Mouse (Mus musculus) midbrain, embryonic 16.5 days (tissue): ENCODE results near the gene Abcb8. TPM values are rescaled to one million over a fixed set of nuclear protein-coding genes. Genes with fewer than 3 reads are reported as not detected.

Experiments
- ATAC-seq: fragments of 200-750 bp; cut with Nextera tagmentation; 2 replicates; pipeline ENCODE4 v1.8.0; 2017; ENCODE audit warnings: moderate TSS enrichment
- H3K27ac ChIP-seq: fragments of 300-500 bp; sonication (generic); 2 replicates; pipeline ENCODE4 v1.5.1; 2014; ENCODE audit warnings: mild to moderate bottlenecking, low read length, mixed read lengths
- H3K27me3 ChIP-seq: fragments of 300-500 bp; sonication (generic); 2 replicates; pipeline ENCODE4 v1.6.1; 2014; ENCODE audit warnings: low read depth, low read length, mixed read lengths; ENCODE audit not compliant: control insufficient read depth, insufficient read depth
- H3K36me3 ChIP-seq: fragments of 300-500 bp; sonication (generic); 2 replicates; pipeline ENCODE4 v1.6.1; 2014; ENCODE audit warnings: mild to moderate bottlenecking, low read length, moderate library complexity, mixed read lengths; ENCODE audit not compliant: control insufficient read depth, insufficient read depth
- H3K4me1 ChIP-seq: fragments of 300-500 bp; sonication (generic); 2 replicates; pipeline ENCODE4 v1.6.1; 2014; ENCODE audit warnings: mild to moderate bottlenecking, low read length, mixed read lengths; ENCODE audit not compliant: control insufficient read depth, insufficient read depth
- H3K4me2 ChIP-seq: fragments of 300-500 bp; sonication (generic); 2 replicates; pipeline ENCODE4 v1.6.1; 2014; ENCODE audit warnings: mild to moderate bottlenecking, low read length, mixed read lengths
- H3K4me3 ChIP-seq: fragments of 300-500 bp; sonication (generic); 2 replicates; pipeline ENCODE4 v1.5.1; 2014; ENCODE audit warnings: low read depth, mild to moderate bottlenecking, low read length, moderate library complexity, mixed read lengths
- H3K9ac ChIP-seq: fragments of 300-500 bp; sonication (generic); 2 replicates; pipeline ENCODE4 v1.6.1; 2014; ENCODE audit warnings: low read depth, low read length, mixed read lengths
- H3K9me3 ChIP-seq: fragments of 300-500 bp; sonication (generic); replicated peaks from 2 replicates; pipeline ENCODE4 v1.6.1; 2014; ENCODE audit warnings: mild to moderate bottlenecking, low read length, mixed read lengths; ENCODE audit not compliant: control insufficient read depth, poor library complexity, severe bottlenecking
- WGBS: fragments of 180-500 bp; shearing (Covaris S2); extraction: QIAGEN DNeasy Blood & Tissue Kit; methylation state at CpG from one replicate; pipeline ENCODE4 v1.1.7; 2014; 5-methylcytosine and 5-hydroxymethylcytosine counted together
- polyA plus RNA-seq: library from polyadenylated mRNA; unstranded; fragments of >200 nt; fragmentation: Nextera tagmentation; extraction: Ambion mirVana; gene quantifications from 2 replicates; pipeline ENCODE4 v1.2.1, GENCODE M21; 2015

The Abcb8 gene
- polyA plus RNA-seq, 1 experiment from 2014 or later, result 54.9 TPM

DNA sequence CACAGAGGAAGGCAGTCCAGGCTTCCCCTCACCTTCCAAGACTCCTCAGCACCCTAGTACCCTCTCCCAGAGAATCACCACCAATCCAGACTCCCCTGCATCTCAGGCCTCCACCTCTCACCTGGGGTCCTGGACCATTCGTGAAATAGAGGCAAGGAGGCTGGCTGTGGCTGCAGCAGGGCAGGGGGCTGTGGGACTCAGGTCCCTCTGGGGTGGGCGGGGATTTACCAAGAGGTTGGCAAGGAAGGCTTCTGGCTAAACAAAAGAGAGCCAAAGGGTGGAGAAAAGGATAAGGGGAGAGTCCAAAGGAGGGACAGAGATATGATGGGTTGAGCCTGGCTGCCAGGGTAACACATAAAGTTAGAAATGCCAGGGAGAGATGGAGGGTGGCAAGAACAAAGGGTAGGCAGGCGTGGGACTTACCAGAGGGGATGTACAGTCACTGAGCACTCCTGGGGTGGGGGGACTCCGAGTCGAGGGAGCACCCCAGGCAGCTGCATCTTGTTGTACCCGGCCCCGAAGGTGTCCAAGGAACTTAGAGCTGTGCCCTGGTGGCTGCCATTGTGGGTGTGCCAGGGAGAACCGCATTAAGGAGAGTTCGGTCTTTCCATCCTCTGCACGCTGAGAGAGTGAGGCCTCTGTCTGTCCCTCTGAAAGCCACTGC is 7.4 kb upstream of the Abcb8 start:
- Histone ChIP-seq H3K4me2 (no peak overlapping the region), H3K4me3 (no peak overlapping the region), H3K27ac (no peak overlapping the region), H3K9ac (no peak overlapping the region), H3K4me1 (peaks cover 25% of the 10 kb centered on the region), H3K36me3 (no peaks in the 10 kb centered on the region), H3K9me3 (no peaks in the 10 kb centered on the region), H3K27me3 (peaks cover 29% of the 10 kb centered on the region)
- WGBS, result 75% methylated on average over 10 of the region's 10 CpGs
- no peak for ATAC-seq

DNA sequence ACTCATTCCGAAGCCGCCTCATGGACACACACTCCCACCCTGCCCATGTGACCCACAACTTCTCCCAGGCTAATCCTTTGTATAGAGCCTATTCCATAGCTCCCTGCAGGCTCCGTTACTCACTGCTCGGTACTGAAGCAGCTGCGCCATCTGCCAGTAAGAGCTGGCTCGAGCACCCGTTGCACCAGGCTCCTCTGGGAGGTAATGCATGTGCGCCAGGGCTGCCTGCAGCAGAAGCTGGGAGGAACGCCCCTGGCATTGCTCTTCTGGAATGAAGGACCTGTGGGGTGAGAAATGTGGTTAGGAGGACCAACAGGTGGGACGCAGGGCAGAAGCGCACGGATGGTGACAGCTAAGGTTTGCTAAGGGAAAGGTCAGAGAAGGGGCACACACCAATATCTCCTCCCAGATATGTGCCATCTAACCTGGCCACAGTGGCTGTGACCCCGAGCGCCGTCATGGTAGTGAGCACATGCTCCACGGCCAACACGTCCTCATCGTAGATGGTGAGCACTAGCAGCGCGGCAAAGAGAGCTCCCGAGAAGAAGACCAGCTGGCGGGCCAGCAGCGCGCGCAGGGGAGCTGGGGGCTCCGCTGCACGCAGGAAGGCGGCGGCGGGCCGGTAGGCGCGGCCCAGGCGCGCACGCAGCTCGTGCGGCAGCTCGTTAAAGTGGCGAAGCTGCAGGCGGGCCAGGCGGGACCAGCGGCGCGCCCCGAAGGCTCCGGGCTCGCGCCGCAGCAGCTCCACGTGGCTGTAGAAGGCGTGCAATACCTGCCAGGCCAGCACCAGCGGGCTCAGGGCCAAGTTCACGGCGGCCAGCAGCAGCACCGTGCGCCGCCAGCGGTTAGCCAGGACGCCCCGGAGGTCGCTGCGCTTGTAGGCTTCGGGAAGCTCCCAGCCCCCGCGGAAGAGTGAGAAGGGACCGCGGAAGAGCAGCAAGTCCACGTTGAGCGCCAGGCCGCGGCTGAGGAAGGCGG is 5.9 kb upstream of the Abcb8 start:
- peak; percentile 25; the same call in 1 of the 2 replicates for ATAC-seq
- Histone ChIP-seq H3K27me3 (peaks cover 29% of the 10 kb centered on the region), H3K4me2 (peak overlapping the region; percentile 96), H3K9ac (peak overlapping the region; percentile 70), H3K4me1 (peaks cover 23% of the 10 kb centered on the region), H3K27ac (peak overlapping the region; percentile 42), H3K4me3 (peak overlapping the region; percentile 54), H3K36me3 (no peaks in the 10 kb centered on the region), H3K9me3 (no peaks in the 10 kb centered on the region)
- under 1% methylated on average over 68 of the region's 73 CpGs for WGBS

DNA sequence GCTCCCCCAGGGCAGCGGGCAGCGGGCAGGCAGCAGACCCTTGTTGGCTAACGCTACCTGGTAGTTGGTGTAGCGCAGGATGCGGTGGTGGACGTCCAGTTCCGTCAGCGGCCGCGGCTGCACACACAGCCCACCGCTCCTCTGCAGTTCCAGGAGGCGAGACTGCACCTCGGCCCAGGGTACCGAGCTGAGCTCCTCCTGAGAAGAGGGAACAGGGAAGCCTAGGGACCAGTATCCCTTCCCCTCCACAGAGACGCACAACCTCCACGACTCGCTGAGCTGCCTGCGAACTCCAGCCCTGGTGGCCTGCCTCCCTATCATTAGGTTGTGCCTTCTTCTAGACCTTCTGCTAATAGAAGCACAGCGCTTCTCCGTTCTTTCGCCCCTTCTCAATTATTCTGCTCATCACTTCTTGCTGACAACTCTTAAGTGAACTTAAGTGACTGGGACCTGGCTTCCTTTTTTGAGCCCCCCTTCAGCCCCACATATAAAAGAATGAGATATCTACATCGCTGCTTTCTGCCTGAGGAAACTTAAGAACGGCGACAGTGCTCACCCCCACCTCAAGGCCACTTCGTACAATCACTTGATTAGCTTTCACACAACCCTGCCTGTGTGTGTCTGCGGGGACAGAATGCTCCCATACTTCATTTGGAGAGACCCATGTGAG is 5.1 kb upstream of the Abcb8 start:
- H3K9ac ChIP-seq, result peak overlapping the region; percentile 70
- H3K4me1 ChIP-seq, result peaks cover 17% of the 10 kb centered on the region; the same call in 1 of the 2 replicates
- peak overlapping the region; percentile 54 for H3K4me3 ChIP-seq
- H3K27me3 ChIP-seq, result peaks cover 29% of the 10 kb centered on the region
- ATAC-seq, result no peak
- WGBS, result 24% methylated on average over 26 of the region's 26 CpGs
- H3K9me3 ChIP-seq, result no peaks in the 10 kb centered on the region
- H3K27ac ChIP-seq, result peak overlapping the region; percentile 42
- H3K4me2 ChIP-seq, result peak overlapping the region; percentile 96
- no peaks in the 10 kb centered on the region for H3K36me3 ChIP-seq

DNA sequence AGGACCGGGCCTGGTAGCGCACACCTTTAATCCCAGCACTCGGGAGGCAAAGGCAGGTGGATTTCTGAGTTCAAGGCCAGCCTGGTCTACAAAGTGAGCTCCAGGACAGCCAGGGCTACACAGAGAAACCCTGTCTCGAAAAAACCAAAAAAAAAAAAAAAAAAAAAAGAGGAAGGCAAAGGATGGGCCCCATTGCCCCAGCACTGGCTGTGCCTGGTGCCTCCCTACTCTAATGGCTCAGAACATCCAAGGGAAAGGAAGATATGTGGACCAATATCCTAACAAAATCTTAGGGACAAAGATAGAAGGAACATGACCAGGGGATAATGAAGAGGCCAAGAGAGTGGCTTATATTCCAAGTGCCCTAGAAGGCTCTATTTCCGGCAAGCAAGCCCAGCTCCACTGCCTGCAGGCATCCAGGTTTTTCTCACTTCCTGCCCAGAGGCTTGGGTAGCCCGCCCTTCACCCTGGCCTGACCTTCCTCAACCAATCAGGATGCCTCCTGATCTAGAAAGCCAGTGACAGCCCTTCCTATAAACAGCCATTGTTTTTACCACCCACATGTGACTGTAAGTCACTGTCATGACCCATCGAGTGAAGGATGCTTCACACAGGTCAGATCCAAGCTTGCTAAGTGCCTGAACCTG is 4.3 kb upstream of the Abcb8 start:
- Histone ChIP-seq H3K27me3 (peaks cover 29% of the 10 kb centered on the region), H3K9ac (no peak overlapping the region), H3K36me3 (no peaks in the 10 kb centered on the region), H3K4me2 (no peak overlapping the region), H3K9me3 (no peaks in the 10 kb centered on the region), H3K27ac (no peak overlapping the region), H3K4me1 (peaks cover 13% of the 10 kb centered on the region; the same call in 1 of the 2 replicates), H3K4me3 (no peak overlapping the region)
- ATAC-seq, result no peak
- WGBS, result 62% methylated on average over 6 of the region's 7 CpGs

DNA sequence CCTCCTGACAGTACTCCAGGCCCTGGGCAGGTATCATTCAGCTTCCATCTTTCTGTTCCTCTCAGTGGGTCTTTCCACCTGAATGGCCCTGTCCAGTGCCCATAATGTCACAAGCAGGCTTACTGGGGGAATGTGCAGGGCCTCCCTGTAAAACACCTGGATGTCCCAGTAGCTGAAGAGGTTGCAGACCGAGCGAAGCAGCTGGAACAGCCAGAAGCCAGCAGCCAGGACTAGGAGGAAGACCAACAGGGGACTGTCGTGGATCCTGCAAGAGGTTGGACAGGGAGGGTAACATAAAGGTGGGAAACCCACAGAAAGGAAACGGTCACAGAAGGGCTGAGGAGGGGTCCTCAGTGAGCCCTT is 3.8 kb upstream of the Abcb8 start:
- peaks cover 29% of the 10 kb centered on the region for H3K27me3 ChIP-seq
- peaks cover 13% of the 10 kb centered on the region; the same call in 1 of the 2 replicates for H3K4me1 ChIP-seq
- no peak for ATAC-seq
- H3K27ac ChIP-seq, result no peak overlapping the region
- H3K4me3 ChIP-seq, result no peak overlapping the region
- H3K9me3 ChIP-seq, result no peaks in the 10 kb centered on the region
- H3K36me3 ChIP-seq, result no peaks in the 10 kb centered on the region
- no peak overlapping the region for H3K9ac ChIP-seq
- 77% methylated on average over 4 of the region's 4 CpGs for WGBS
- H3K4me2 ChIP-seq, result no peak overlapping the region

DNA sequence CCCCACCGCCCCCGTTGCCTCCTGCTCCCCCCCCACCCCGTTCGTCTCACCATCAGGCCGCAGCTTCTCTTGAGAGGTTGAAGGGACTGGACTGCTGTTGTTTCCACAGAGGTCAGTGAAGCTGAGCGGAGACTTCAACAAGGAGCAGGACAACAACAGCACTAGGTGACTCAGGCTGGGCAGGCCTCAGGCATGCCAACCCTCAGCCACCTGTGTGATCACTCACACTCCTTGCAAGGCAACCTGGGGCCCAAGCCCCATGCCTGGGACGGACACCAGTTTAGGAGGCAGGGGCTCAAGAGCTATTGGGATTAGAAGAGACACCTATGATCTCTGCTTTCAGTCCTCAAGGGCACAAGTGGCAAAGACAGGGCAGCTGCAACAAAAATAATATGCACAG is 1.6 kb upstream of the Abcb8 start, which contains the start of gene Atg9b:
TSS of gene Atg9b (minus strand) at position 280 of the 400 bp plus-strand sequence.
- no peak within 1 kb of the TSS for H3K27ac ChIP-seq
- no peak within 1 kb of the TSS for H3K9ac ChIP-seq
- WGBS, result 86% methylated on average over 7 of the region's 7 CpGs
- peaks cover 20% of the 10 kb centered on the region for H3K27me3 ChIP-seq
- H3K4me2 ChIP-seq, result no peak within 1 kb of the TSS
- ATAC-seq, result no peak
- no peaks in the 10 kb centered on the region for H3K9me3 ChIP-seq
- peaks cover 16% of the 10 kb centered on the region; the same call in 1 of the 2 replicates for H3K4me1 ChIP-seq
- H3K36me3 ChIP-seq, result no peaks in the 10 kb centered on the region
- no peak within 1 kb of the TSS for H3K4me3 ChIP-seq

DNA sequence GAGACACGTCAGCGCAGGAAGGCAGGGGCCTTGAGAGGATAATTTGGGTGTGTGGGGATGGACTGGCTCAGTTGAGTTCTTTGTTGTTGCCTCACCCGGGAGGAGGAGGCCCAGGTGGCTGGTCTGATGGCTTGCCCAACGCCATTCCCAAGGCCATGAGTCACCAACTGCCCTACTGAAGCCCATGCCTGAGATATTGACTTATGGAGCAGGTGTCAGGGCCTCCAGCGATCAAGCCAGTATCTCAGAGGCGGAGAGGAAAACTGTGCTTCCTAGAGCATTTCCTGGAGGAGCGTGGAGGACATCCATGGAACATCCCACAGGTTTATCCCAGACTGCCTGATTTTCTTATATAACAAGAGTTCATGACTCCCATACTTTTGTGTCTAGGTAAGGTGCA is 739 bp upstream of the Abcb8 start:
- Histone ChIP-seq H3K9ac (no peak overlapping the region), H3K9me3 (no peaks in the 10 kb centered on the region), H3K4me3 (no peak overlapping the region), H3K4me1 (peaks cover 11% of the 10 kb centered on the region; the same call in 1 of the 2 replicates), H3K36me3 (no peaks in the 10 kb centered on the region), H3K27ac (no peak overlapping the region), H3K27me3 (peaks cover 11% of the 10 kb centered on the region), H3K4me2 (no peak overlapping the region)
- WGBS, result 85% methylated on average over 7 of the region's 7 CpGs
- ATAC-seq, result no peak

DNA sequence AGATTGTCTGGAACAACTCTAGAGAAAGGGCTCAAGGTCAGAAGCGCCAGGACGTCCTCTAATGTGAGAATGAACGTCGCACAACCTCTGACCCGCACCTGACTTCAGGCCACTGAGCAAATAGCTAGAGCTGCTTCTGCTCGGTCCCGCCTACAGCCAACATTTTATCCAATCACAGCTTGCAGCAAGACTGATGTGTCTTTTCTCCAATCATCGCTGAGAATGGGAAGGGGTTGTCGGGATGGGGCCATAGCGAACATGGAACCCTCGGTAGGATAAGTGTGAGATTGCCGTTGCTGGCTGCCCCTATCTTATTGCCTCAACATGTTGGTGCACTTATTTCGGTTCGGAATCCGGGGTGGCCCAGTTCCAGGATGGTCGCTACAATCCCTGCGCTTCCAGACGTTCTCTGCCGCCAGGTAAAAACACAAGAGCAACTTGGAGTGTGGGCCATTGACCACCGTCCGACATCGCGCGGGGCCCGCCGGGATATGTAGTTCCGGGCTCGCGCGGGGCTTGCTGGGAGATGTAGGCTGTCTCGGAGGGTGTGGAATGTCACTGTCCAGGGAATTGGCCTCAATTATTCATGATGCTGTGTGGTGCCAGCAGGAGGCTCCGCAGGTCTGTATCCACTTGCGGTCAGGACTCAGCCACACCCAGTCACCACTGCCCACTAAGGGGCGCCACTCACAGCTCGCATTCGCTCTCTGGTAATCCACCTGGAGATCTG is 867 bp downstream of the Abcb8 start:
- H3K36me3 ChIP-seq, result no peaks in the 10 kb centered on the region
- peak overlapping the region; percentile 59 for H3K4me2 ChIP-seq
- no peaks in the 10 kb centered on the region for H3K9me3 ChIP-seq
- H3K27ac ChIP-seq, result peak overlapping the region; percentile 90
- H3K9ac ChIP-seq, result peak overlapping the region; percentile 73
- H3K27me3 ChIP-seq, result peaks cover 6% of the 10 kb centered on the region
- 0 out of 2 replicates have a peak, but pooled peaks cover 4% of the 10 kb centered on the region for H3K4me1 ChIP-seq
- peak overlapping the region; percentile 54 for H3K4me3 ChIP-seq
- WGBS, result under 1% methylated on average over 36 of the region's 36 CpGs
- peak; percentile 97 for ATAC-seq
